Mouse (Mus musculus) lung, embryonic 14.5 days (tissue): ENCODE measurements at regions not wholly inside any gene's neighbourhood (a gene's known extent, or its start where the extent isn't known, plus 50 kb on each side); places are given as distances from the start of the nearest gene placed in this dataset.

Source experiments
- ATAC-seq: fragments of 200-750 bp; cut with Nextera tagmentation; 2 replicates; pipeline ENCODE4 v1.8.0; 2017; ENCODE audit warnings: mild to moderate bottlenecking, moderate TSS enrichment, moderate library complexity; ENCODE audit not compliant: insufficient read depth
- DNase-seq: peaks from one replicate; pipeline ENCODE4 v3.0.0-alpha.2; 2015
- H3K27ac ChIP-seq: fragments of 300-500 bp; sonication (generic); 2 replicates; pipeline ENCODE4 v1.5.1; 2014; ENCODE audit warnings: low read depth, mild to moderate bottlenecking, moderate library complexity
- H3K27me3 ChIP-seq: fragments of 300-500 bp; sonication (generic); 2 replicates; pipeline ENCODE4 v1.6.1; 2014; ENCODE audit warnings: low read length, control low read depth; ENCODE audit not compliant: insufficient read depth
- H3K36me3 ChIP-seq: fragments of 300-500 bp; sonication (generic); 2 replicates; pipeline ENCODE4 v1.6.1; 2014; ENCODE audit warnings: control low read depth; ENCODE audit not compliant: insufficient read depth
- H3K4me1 ChIP-seq: fragments of 300-500 bp; sonication (generic); 2 replicates; pipeline ENCODE4 v1.6.1; 2014; ENCODE audit warnings: antibody characterized with exemption, control low read depth; ENCODE audit not compliant: insufficient read depth
- H3K4me2 ChIP-seq: fragments of 300-500 bp; sonication (generic); 2 replicates; pipeline ENCODE4 v1.6.1; 2014; ENCODE audit warnings: mild to moderate bottlenecking
- H3K4me3 ChIP-seq: fragments of 300-500 bp; sonication (generic); 2 replicates; pipeline ENCODE4 v1.5.1; 2014; ENCODE audit warnings: low read depth, low read length
- H3K9ac ChIP-seq: fragments of 300-500 bp; sonication (generic); 2 replicates; pipeline ENCODE4 v1.6.1; 2014
- H3K9me3 ChIP-seq: fragments of 300-500 bp; sonication (generic); 2 replicates; pipeline ENCODE4 v1.6.1; 2016; ENCODE audit warnings: low read depth, low read length, control low read depth
- CTCF ChIP-seq: IDR thresholded peaks from 2 replicates; pipeline ENCODE4 v1.5.1; 2016; ENCODE audit warnings: antibody characterized with exemption, low read depth
- WGBS: fragments of 180-500 bp; shearing (Covaris S2); extraction: QIAGEN DNeasy Blood & Tissue Kit; methylation state at CpG from one replicate; pipeline ENCODE4 v1.1.7; 2014; 5-methylcytosine and 5-hydroxymethylcytosine counted together

- H3K4me3 ChIP-seq, result no peak overlapping the region
- no peak overlapping the region for H3K4me2 ChIP-seq
- WGBS, result 81% methylated on average over 4 of the region's 4 CpGs
- H3K4me1 ChIP-seq, result no peaks in the 10 kb centered on the region
- DNase-seq (peak; percentile 10), ATAC-seq (no peak)
- H3K36me3 ChIP-seq, result no peaks in the 10 kb centered on the region
- no peaks in the 10 kb centered on the region for H3K9me3 ChIP-seq
- no peaks in the 10 kb centered on the region for H3K27me3 ChIP-seq
- no peak overlapping the region for H3K9ac ChIP-seq
- TF ChIP-seq CTCF, result no peak
- no peak overlapping the region for H3K27ac ChIP-seq
These were observed 157.3 kb upstream of the Apob start for GRCm38 (mm10) chr12:7820006-7820704.

DNA sequence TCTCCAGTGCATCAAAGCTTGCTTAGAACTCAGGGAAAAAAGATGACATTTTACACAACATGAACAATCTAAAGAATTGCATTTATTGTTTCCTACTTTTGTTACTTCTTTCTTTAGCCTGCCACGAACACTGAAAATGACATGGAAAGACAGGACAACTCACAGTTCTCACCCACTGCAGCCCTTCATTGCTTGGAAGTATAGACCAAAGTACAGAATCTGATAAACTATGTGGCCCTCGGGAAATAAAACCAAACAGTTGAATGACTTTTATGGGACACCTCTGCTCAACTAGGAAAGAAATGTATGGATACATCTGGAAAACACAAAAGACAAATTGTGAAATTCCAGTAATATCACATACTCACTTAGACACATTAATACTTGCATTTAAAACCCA is 156.7 kb upstream of the Apob start:
- Histone ChIP-seq H3K9ac (no peak overlapping the region), H3K27ac (no peak overlapping the region), H3K4me1 (no peaks in the 10 kb centered on the region), H3K27me3 (no peaks in the 10 kb centered on the region), H3K36me3 (no peaks in the 10 kb centered on the region), H3K4me2 (no peak overlapping the region), H3K9me3 (no peaks in the 10 kb centered on the region), H3K4me3 (no peak overlapping the region)
- TF ChIP-seq CTCF, result no peak
- 64% methylated on average over 2 of the region's 2 CpGs for WGBS
- ATAC-seq, result no peak
- DNase-seq, result no peak

DNA sequence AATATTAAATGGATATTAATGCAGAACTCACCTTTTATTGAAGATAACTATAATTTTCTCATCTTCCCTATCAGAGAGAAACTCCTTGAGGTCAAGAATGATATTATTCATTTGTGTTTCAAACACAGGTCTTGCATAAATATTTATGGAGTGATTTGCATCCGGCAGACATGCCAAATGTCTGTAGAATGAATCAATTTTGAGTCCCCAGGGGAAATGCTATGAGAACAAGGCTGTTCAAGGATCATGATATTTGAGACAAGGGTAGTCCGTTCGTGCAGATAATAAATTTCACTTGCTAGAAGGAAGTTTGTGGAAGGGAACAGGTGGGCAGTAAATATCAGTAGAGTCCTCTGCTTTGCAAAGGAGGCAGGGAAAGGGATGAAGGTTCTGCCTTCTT is 141.7 kb upstream of the Apob start:
- Histone ChIP-seq H3K27ac (no peak overlapping the region), H3K4me2 (no peak overlapping the region), H3K4me1 (no peaks in the 10 kb centered on the region), H3K9ac (no peak overlapping the region), H3K9me3 (no peaks in the 10 kb centered on the region), H3K27me3 (no peaks in the 10 kb centered on the region), H3K4me3 (no peak overlapping the region), H3K36me3 (no peaks in the 10 kb centered on the region)
- TF ChIP-seq CTCF, result no peak
- WGBS, result 53% methylated on average over 3 of the region's 3 CpGs
- no peak for ATAC-seq
- DNase-seq, result no peak

DNA sequence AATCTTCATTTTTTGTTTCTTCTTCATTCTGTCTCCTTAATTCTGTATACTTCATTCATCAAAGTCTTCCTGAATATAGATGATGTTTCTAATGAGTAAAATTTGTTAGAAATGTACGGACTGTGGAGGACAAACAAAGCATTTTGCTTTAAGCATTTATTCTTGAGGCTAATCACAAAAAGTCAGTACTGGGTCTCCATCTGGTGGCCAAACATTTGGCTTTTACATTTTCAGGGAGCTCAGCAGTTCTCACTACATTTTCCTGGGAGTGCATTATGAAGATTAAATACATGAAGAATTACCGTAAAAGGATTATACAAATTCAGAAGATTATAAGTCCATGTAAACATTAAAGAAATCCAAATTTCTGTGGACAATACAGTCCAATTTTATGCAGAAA is 123.6 kb upstream of the Apob start:
- Histone ChIP-seq H3K4me2 (no peak overlapping the region), H3K4me3 (no peak overlapping the region), H3K9ac (no peak overlapping the region), H3K27me3 (no peaks in the 10 kb centered on the region), H3K4me1 (no peaks in the 10 kb centered on the region), H3K27ac (no peak overlapping the region), H3K9me3 (no peaks in the 10 kb centered on the region), H3K36me3 (no peaks in the 10 kb centered on the region)
- TF ChIP-seq CTCF, result 0 out of 2 replicates have a peak, but pooled peaks have one; percentile 18
- DNase-seq (peak; percentile 52), ATAC-seq (no peak)
- WGBS, result 23% methylated on average over 2 of the region's 2 CpGs

DNA sequence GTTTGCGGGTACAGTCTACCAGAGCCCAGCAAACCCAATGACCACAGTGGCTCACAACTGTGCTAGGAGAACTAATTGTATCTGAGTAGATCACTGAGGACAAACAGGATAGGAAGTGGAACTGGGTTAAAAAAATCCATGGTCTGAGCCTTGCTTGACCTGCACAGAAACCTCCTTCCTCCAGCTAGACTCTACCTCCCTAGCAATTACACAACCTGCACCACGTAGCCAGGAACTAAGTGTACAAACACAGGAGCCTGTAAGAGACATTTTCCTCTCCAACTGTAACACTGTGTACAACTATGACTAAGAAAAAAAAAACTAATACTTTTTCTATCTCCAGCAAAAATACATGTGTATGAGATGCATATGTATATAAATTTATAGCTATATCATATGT is 121.8 kb upstream of the Apob start:
- no peak overlapping the region for H3K4me2 ChIP-seq
- no peak overlapping the region for H3K27ac ChIP-seq
- no peaks in the 10 kb centered on the region for H3K9me3 ChIP-seq
- ATAC-seq (no peak), DNase-seq (no peak)
- no peak for TF ChIP-seq CTCF
- no peak overlapping the region for H3K4me3 ChIP-seq
- no peaks in the 10 kb centered on the region for H3K36me3 ChIP-seq
- no peaks in the 10 kb centered on the region for H3K27me3 ChIP-seq
- no peaks in the 10 kb centered on the region for H3K4me1 ChIP-seq
- no peak overlapping the region for H3K9ac ChIP-seq
- 85% methylated on average over 2 of the region's 2 CpGs for WGBS

GRCm38 (mm10) chr12:7859533-7859932 is 117.9 kb upstream of the Apob start:
- no peaks in the 10 kb centered on the region for H3K9me3 ChIP-seq
- no peak overlapping the region for H3K9ac ChIP-seq
- H3K4me1 ChIP-seq, result no peaks in the 10 kb centered on the region
- H3K4me3 ChIP-seq, result no peak overlapping the region
- H3K4me2 ChIP-seq, result no peak overlapping the region
- ATAC-seq (no peak), DNase-seq (no peak)
- no peaks in the 10 kb centered on the region for H3K27me3 ChIP-seq
- H3K36me3 ChIP-seq, result no peaks in the 10 kb centered on the region
- 84% methylated on average over 28 of the region's 28 CpGs for WGBS
- no peak for TF ChIP-seq CTCF
- H3K27ac ChIP-seq, result no peak overlapping the region

- 49% methylated on average over 3 of the region's 3 CpGs for WGBS
- Histone ChIP-seq H3K27me3 (no peaks in the 10 kb centered on the region), H3K9ac (no peak overlapping the region), H3K4me3 (no peak overlapping the region), H3K4me2 (no peak overlapping the region), H3K36me3 (no peaks in the 10 kb centered on the region), H3K27ac (no peak overlapping the region), H3K4me1 (no peaks in the 10 kb centered on the region), H3K9me3 (no peaks in the 10 kb centered on the region)
- TF ChIP-seq CTCF, result peak; percentile 52
- peak; percentile 78; the same call in 1 of the 2 replicates for ATAC-seq
- peak; percentile 78 for DNase-seq
These were observed 107.4 kb upstream of the Apob start for GRCm38 (mm10) chr12:7870004-7870403.
